Mouse (Mus musculus) urinary bladder, adult 18-20 months (tissue): ENCODE measurements around the gene Stk19.
A peak's percentile ranks its signal among the peaks of the same experiment; 100 is the strongest.

Experiments used
- DNase-seq, 2 experiments: peaks; one replicate each; pipeline ENCODE4 v3.0.0; 2022; ENCODE audit warnings: low spot score in 2 of 2, mixed read lengths in 2 of 2

The Stk19 gene

GRCm38 (mm10) chr17:34836856-34837221 is at the start of gene Stk19, which contains the start of gene Dxo:
Gene Stk19, minus strand, starts transcription at chr17:34836945.
Gene Dxo, plus strand, starts transcription at chr17:34837019.
- peak; percentile 93 for DNase-seq

GRCm38 (mm10) chr17:34885615-34886014 is 48.9 kb upstream of the Stk19 start:
- DNase-seq: no peak

- no peak for DNase-seq
Measured at GRCm38 (mm10) chr17:34884704-34885103, 48.0 kb upstream of the Stk19 start.

GRCm38 (mm10) chr17:34883332-34883731 is 46.6 kb upstream of the Stk19 start:
- no peak for DNase-seq

GRCm38 (mm10) chr17:34881683-34882310 is 45.1 kb upstream of the Stk19 start, which contains the start of gene Gm20547:
Gene Gm20547, minus strand, starts transcription at chr17:34882042.
- DNase-seq: no peak

- no peak for DNase-seq
Measured at GRCm38 (mm10) chr17:34881166-34881565, 44.4 kb upstream of the Stk19 start.

GRCm38 (mm10) chr17:34879336-34879879 is 42.7 kb upstream of the Stk19 start, which contains the start of gene Zbtb12:
Gene Zbtb12, plus strand, starts transcription at chr17:34879483.
- no peak for DNase-seq

- no peak for DNase-seq
Measured at GRCm38 (mm10) chr17:34874321-34874720, 37.6 kb upstream of the Stk19 start.

- DNase-seq: no peak
Measured at GRCm38 (mm10) chr17:34865981-34866380, 29.2 kb upstream of the Stk19 start.

- no peak for DNase-seq
Measured at GRCm38 (mm10) chr17:34862416-34863081, 25.8 kb upstream of the Stk19 start, which contains the start of gene Cfb. Gene Cfb, minus strand, starts transcription at chr17:34862518.

GRCm38 (mm10) chr17:34861704-34862415 is 25.1 kb upstream of the Stk19 start:
- peak in 1 of 2 experiments; percentile 32 for DNase-seq

- DNase-seq: no peak
Measured at GRCm38 (mm10) chr17:34860514-34860913, 23.8 kb upstream of the Stk19 start.

GRCm38 (mm10) chr17:34858670-34859069 is 21.9 kb upstream of the Stk19 start:
- no peak for DNase-seq

- peak in 1 of 2 experiments; percentile 42 for DNase-seq
Measured at GRCm38 (mm10) chr17:34855825-34856224, 19.1 kb upstream of the Stk19 start.

- DNase-seq: no peak
Measured at GRCm38 (mm10) chr17:34854761-34855160, 18.0 kb upstream of the Stk19 start.

GRCm38 (mm10) chr17:34853511-34853910 is 16.8 kb upstream of the Stk19 start:
- DNase-seq: no peak

GRCm38 (mm10) chr17:34850517-34851125 is 13.9 kb upstream of the Stk19 start:
- DNase-seq: no peak

- DNase-seq: peak; percentile 94 to 96
Measured at GRCm38 (mm10) chr17:34849722-34850516, 13.2 kb upstream of the Stk19 start, which contains the start of the genes Skiv2l and Nelfe. Gene Skiv2l, minus strand, starts transcription at chr17:34850210. Gene Nelfe, plus strand, starts transcription at chr17:34850391.

- no peak for DNase-seq
Measured at GRCm38 (mm10) chr17:34847615-34848014, 10.9 kb upstream of the Stk19 start.

GRCm38 (mm10) chr17:34847192-34847591 is 10.4 kb upstream of the Stk19 start:
- DNase-seq: no peak

GRCm38 (mm10) chr17:34844884-34845283 is 8.1 kb upstream of the Stk19 start:
- DNase-seq: no peak
